Mouse (Mus musculus) adrenal gland, adult 2 months (tissue): ENCODE measurements around the gene Vdac1. TPM values are rescaled to one million over a fixed set of nuclear protein-coding genes. Genes with fewer than 3 reads are reported as not detected.
"Not testable (repeated sequence)": the region's sequence is repeated elsewhere in the genome, so short reads cannot be mapped to it uniquely, and the experiment has no call there.

Source experiments
- DNase-seq: peaks from one replicate; pipeline ENCODE4 v3.0.0; 2021
- polyA plus RNA-seq: library from polyadenylated mRNA; depleted of rRNA; stranded (reverse); fragments of >200 nt; gene quantifications from 2 replicates; pipeline ENCODE4 v1.2.3, GENCODE M21; 2012
- total RNA-seq, 2 experiments: library from RNA; stranded (reverse); gene quantifications; 2 replicates each; pipeline ENCODE4 v1.2.3; 2021

Vdac1 gene
- total and polyA plus RNA-seq, 3 experiments, result 60.1 to 458 (median 353) TPM

- peak; percentile 77 for DNase-seq
Observed at GRCm38 (mm10) chr11:52343162-52343561, 17.5 kb upstream of the Vdac1 start.

GRCm38 (mm10) chr11:52344991-52345777 lies 15.5 kb upstream of the Vdac1 start:
- DNase-seq, result no peak

DNA sequence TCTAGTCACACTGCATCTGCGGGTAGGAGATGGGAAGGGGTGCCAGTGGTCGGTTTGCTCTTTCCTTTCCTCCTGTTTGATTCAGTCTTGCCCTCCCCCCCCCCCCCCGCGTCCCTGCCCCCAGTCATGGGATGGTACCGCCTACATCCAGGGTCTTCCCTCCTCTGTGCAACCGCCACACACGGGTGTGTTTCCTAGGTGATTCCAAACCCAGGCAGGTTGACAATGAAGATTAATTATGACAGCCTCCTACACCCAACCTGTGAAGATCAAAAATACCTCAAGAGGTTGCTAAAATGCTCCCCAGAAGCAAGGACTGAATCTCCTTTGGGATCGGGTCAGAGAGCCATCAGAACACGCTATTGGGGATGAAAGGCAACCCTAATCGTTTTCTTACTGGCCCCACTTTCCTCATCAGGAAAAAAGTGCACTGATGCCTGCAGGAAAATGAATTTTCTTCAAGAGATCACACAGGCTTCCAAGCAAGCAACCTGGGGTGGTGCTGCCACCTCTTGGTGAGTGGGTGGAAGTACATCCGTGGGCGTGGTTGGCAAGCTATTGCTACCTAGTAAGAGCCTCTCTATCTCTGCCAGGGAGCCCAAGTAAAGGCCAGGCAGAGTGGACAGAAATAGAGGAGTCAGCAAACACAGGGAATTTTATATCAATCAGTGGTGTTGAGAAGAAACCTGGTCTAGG lies 14.6 kb upstream of the Vdac1 start:
- DNase-seq, result peak; percentile 86

DNA sequence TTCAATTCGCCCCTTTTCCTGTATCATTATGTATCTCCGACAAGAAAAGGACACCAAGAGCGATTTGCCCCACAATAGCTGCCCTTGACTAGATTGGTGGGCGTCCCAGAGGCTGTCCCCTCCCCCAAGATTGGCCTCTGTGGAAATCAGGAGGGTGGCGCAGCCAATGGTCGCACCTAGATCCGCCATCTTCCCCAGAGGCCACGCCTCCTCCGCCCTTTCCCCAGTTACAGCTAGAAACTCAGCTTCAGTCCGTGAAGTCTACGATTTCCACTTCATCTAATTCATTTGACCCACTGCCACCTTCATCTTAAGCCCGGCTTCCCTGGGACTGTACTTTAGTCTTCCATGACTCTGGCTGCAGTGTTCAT lies 14.0 kb upstream of the Vdac1 start:
- peak; percentile 49 for DNase-seq

DNA sequence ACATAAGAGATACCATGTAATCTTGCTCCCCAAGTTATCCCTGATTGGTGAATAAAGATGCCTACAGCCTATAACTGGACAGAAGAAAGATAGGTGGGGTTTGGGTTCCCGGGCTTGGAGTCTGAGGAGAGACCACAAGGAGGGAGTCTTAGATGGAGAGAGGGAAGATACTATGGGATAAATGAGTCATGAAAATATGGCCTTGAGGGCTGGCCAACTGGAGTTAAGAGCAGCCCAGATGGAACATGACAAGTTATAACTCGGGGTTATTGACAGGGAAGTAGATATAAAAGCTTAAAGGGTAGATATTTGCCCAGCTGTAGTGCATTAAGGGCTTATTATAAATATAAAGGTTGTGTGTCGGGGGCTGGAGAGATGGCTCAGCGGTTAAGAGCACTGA lies 12.5 kb upstream of the Vdac1 start:
- peak; percentile 66 for DNase-seq

DNA sequence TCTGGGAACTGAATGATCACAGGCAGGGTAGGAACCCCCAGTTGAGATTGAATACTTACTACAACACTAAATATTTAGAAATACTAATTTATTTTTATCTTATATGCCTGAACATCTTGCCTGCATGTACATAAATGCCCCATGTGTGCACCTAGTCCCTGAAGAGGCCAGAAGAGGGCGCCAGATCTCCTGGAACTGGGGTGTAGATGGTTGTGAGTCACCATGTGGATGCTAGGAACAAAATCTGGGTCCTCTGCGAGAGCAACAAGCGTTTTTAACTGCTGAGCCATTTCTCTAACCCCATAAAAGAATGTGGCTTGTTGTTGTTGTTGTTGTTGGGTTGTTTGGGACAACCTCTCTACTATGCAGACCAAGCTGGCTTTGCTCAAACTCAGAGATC lies 11.9 kb upstream of the Vdac1 start:
- DNase-seq, result no peak

DNA sequence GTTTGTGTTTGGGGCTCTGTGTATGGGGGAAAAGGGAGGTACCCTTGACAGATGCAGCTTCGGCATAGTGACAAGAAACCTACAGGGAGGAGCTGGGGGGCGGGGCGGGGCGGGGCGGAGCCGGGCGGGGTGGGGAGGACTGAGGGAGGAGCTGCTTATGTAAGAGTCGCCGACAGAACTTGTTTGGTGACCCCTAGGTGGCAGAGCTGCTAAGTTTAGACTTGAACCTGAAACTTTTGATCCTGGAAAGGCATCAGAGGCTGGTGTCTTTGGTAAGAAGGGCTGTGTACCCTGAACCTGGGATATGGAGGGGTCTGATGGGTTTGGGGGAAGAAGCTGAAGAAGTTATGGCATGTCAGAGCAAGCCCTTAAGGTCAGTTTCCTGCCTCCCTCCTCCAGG lies 9.7 kb upstream of the Vdac1 start:
- DNase-seq, result peak; percentile 58

GRCm38 (mm10) chr11:52352271-52352670 lies 8.4 kb upstream of the Vdac1 start:
- DNase-seq, result no peak

DNA sequence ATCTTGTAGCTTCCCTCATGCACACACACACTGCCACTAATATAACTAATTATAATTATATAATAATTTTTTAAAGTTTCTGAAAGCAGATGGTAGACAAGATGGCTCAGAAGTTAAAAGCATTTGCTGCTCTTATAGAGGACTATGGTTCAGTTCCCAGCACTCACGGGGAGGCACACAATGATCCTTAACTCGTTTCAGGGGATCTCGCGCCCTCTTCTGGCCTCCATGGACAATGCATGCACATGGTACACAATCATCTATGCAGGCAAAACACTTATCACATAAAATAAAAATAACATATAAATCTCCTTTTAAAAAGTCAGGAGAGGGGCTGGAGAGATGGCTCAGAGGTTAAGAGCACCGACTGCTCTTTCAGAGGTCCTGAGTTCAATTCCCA lies 6.0 kb upstream of the Vdac1 start:
- no peak for DNase-seq

- DNase-seq, result no peak
Observed at GRCm38 (mm10) chr11:52355601-52356000, 5.1 kb upstream of the Vdac1 start.

GRCm38 (mm10) chr11:52357091-52357490 lies 3.6 kb upstream of the Vdac1 start:
- DNase-seq, result not testable (repeated sequence)

GRCm38 (mm10) chr11:52358520-52358919 lies 2.1 kb upstream of the Vdac1 start:
- no peak for DNase-seq

DNA sequence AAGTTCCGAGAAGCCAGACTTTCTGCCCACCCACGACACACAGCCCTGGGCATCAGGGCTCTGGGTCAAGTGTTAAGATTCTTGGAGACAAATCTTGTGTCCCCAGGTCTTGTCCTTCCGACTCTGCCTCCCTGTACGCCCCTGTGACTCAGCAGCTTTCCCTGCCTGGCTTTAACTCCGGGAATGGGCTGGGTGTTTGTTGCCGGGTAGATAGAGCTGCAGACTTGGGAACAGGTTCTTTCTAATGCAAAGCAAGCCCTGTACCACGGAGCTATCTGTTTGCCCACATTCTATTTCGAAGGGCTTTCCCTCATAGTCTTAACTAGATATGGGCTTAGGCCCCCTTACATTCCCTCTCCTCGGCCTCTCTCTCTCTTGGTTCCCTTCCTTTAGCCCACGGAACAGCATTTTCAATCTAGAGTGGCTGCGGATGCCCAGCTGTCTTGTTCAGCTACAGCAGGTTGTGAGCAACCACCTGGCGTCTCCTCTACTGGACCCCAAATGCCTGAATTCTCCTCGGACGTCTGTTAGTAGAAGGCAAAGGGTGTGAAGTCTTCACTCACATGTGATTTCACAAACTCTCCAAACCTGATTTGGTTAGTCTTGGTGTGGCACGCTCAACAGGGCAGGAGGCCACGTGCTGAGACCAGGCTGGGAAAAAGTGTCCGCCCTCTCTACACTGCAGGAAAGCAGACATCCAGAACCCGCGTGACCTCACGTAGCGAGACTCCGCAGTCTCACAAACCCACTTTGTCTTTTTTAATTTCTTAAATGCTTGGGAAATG lies 782 bp upstream of the Vdac1 start:
- no peak for DNase-seq

DNA sequence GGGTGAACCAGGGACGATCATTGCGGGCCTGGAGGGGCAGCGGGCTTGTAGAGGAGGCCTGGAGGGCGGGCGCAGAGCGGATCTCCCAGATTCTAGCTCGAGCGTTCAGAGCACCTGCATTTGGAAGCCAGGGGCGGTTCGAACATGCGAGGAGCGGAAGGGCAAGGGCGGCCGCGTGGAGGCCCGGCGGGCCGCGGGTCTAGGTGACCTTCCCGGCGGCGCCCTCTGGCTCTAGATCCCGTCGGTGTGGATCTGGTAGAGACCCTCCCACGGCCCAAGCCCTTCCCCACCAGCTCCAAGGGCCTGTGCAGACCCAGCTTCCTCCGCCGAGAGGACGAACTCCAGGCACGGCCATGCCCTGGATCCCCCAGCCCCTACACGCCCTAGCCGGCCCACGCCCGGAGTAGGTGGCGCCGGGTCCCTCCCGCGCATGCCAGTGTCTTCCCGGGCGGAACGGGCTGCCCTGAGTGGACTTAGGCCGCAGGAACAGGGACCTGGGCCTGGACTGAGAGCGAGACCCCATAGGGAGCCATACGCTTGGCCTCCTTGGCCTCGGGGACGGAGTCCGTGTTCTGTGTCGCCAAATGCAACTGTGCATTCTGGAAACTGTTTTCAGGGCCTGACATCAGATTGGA lies 744 bp downstream of the Vdac1 start:
- peak; percentile 82 for DNase-seq

GRCm38 (mm10) chr11:52364376-52364775 lies 3.7 kb downstream of the Vdac1 start:
- no peak for DNase-seq

GRCm38 (mm10) chr11:52365143-52365542 lies 4.5 kb downstream of the Vdac1 start:
- DNase-seq, result no peak

- DNase-seq, result no peak
Observed at GRCm38 (mm10) chr11:52366358-52366757, 5.7 kb downstream of the Vdac1 start.

- no peak for DNase-seq
Observed at GRCm38 (mm10) chr11:52368176-52368985, 7.7 kb downstream of the Vdac1 start.

DNA sequence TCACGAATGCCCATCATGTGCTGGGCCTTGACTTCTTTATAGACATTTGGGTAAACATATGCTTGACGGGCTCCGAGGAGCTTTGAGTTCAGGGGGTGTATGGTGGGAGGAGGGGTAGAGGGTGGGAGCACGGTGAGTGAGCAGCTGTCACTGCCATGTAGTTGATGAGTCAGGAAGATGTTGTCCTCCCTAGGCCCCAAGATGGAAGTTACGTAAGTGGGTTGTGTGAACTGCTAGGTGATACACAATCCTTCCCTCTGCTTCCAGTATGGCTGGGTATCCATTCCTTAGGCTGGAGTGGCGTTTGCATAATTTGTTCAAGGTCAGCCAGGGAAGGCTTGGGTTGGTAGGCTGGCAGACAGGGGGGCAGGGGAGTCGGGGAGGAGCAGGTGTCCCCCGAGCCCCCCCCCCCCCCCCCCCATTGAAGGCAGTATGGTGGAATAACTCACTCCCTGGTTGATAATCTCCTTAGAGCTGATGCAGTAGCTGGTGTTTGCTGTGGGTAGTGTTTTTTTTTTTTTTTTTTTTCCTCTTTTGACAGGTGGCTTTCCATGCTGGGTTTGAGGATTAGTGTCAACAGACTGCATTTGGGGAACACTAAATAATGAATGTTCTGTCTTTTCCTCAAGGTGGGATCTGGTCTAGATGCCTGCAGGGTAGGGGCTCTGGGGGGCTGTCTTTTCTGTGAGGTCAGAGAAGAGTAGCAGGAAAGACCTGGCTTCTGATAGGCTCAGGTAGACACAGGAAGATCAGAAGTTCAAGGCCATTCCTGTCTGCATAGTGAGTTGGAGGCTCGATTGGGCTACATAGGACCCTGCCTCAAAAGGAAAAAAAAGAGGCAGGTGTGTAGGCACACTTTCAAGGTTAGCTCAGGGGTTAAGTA lies 8.8 kb downstream of the Vdac1 start:
- no peak for DNase-seq

- no peak for DNase-seq
Observed at GRCm38 (mm10) chr11:52370135-52370452, 9.4 kb downstream of the Vdac1 start.

DNA sequence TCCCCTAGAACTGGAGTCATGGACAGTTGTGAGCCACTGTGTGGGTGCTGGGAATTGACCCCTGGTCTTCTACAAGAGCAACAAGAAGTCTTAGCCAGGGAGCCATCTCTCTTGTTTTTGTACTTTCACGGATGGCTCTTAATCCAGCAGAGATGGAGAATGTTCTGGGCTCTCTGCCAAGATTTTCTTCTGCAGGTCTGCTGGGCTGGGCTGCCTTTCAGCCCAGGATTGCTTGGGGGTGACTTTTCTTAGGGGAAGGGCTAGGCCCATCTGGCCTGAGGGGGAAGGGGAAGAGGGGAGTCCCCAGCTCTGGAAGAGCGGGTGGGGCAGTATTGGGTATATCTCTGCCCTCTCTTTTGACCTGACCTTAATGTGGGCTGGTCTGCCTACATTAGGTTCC lies 9.9 kb downstream of the Vdac1 start:
- DNase-seq, result peak; percentile 47
